Mouse (Mus musculus): ENCODE measurements around the gene Gm8267.
"Not testable (repeated sequence)": the region's sequence is repeated elsewhere in the genome, so short reads cannot be mapped to it uniquely, and the experiment has no call there.

Gene Gm8267

GRCm38 (mm10) chr14:44750240-44750639 is at the start of gene Gm8267:
Gm8267 (minus strand) TSS chr14:44750340.
- CTCF ChIA-PET, result no interaction called here

- CTCF ChIA-PET, result not testable (repeated sequence)
These were observed 39.6 kb upstream of the Gm8267 start for GRCm38 (mm10) chr14:44789537-44790382.

- CTCF ChIA-PET, result not testable (repeated sequence)
These were observed 7.4 kb downstream of the Gm8267 start for GRCm38 (mm10) chr14:44742789-44743188.

DNA sequence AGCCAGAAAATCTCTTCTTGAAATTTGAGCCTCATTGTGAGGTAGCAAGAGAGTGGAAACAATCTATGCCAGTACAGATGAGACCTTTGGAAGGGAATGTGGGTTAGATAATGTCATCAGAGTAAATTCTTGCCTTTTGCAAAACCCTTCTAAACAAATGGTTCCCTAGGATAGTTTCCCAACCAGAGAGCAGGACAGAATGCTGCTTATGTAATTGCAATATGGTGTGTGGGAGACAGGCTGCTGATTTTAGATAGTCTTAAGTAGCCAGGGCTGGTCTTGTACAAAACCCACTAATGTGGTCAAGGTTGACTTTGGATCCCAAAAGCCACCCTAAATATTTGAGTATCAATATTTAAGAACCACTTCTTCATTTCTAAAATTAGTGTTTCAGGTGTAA is 19.4 kb downstream of the Gm8267 start:
- CTCF ChIA-PET, result not testable (repeated sequence)

DNA sequence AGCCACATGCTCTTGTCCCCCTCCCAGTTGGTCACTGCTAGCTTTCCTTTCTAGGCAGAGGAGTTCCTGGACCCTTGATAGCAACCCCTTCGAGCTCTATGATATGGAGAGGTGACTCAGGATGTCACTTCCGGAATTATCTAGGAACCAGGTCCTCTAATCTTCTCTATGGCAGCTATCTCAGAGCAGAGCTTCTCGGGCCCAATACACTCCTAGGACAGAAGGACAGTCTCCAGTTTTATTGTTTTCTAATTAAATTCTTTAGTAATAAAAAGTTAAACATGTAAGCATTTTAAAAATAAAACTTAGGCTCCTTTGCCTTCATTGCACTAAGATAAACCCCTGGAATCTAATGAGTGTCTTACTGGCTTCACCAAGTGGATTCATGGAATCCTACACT is 43.8 kb downstream of the Gm8267 start, which contains the start of gene Gm8257:
Gene Gm8257 (minus strand): TSS at position 101 of the 400 bp plus-strand sequence.
- CTCF ChIA-PET, result not testable (repeated sequence)

All from spleen, embryonic (tissue).